Mouse (Mus musculus) kidney, postnatal 14 days (tissue): ENCODE data around the gene Iqschfp.

Experiments
- DNase-seq: peaks from one replicate; pipeline ENCODE4 v3.0.0; 2022; ENCODE audit warnings: mixed read lengths

Gene Iqschfp

GRCm38 (mm10) chr3:68372925-68373324 lies 480.9 kb downstream of the Iqschfp start:
- no peak for DNase-seq

GRCm38 (mm10) chr3:68375100-68375508 lies 483.1 kb downstream of the Iqschfp start:
- DNase-seq: no peak

GRCm38 (mm10) chr3:68377452-68378198 lies 485.6 kb downstream of the Iqschfp start:
- DNase-seq: no peak

GRCm38 (mm10) chr3:68378799-68379198 lies 486.8 kb downstream of the Iqschfp start:
- no peak for DNase-seq

GRCm38 (mm10) chr3:68379242-68379641 lies 487.2 kb downstream of the Iqschfp start:
- peak; percentile 39 for DNase-seq

- no peak for DNase-seq
Measured at GRCm38 (mm10) chr3:68383672-68384071, 491.6 kb downstream of the Iqschfp start.

GRCm38 (mm10) chr3:68385544-68385943 lies 493.5 kb downstream of the Iqschfp start:
- no peak for DNase-seq

- no peak for DNase-seq
Measured at GRCm38 (mm10) chr3:68388023-68388422, 496.0 kb downstream of the Iqschfp start.

GRCm38 (mm10) chr3:68393578-68393977 lies 501.5 kb downstream of the Iqschfp start:
- DNase-seq: no peak

- no peak for DNase-seq
Measured at GRCm38 (mm10) chr3:68398691-68399090, 506.7 kb downstream of the Iqschfp start.

GRCm38 (mm10) chr3:68400121-68400520 lies 508.1 kb downstream of the Iqschfp start:
- no peak for DNase-seq

- no peak for DNase-seq
Measured at GRCm38 (mm10) chr3:68403343-68403742, 511.3 kb downstream of the Iqschfp start.

- DNase-seq: no peak
Measured at GRCm38 (mm10) chr3:68403783-68404217, 511.8 kb downstream of the Iqschfp start.

GRCm38 (mm10) chr3:68405724-68406123 lies 513.7 kb downstream of the Iqschfp start:
- DNase-seq: no peak

- no peak for DNase-seq
Measured at GRCm38 (mm10) chr3:68412262-68412661, 520.2 kb downstream of the Iqschfp start.

GRCm38 (mm10) chr3:68419792-68420191 lies 527.8 kb downstream of the Iqschfp start:
- DNase-seq: no peak

GRCm38 (mm10) chr3:68420927-68421326 lies 528.9 kb downstream of the Iqschfp start:
- no peak for DNase-seq

- DNase-seq: no peak
Measured at GRCm38 (mm10) chr3:68421849-68422248, 529.8 kb downstream of the Iqschfp start.

- DNase-seq: no peak
Measured at GRCm38 (mm10) chr3:68428081-68428480, 536.0 kb downstream of the Iqschfp start.

- no peak for DNase-seq
Measured at GRCm38 (mm10) chr3:68434435-68434834, 542.4 kb downstream of the Iqschfp start.

GRCm38 (mm10) chr3:68434897-68435296 lies 542.9 kb downstream of the Iqschfp start:
- DNase-seq: no peak

- DNase-seq: no peak
Measured at GRCm38 (mm10) chr3:68448480-68448879, 556.4 kb downstream of the Iqschfp start.

- no peak for DNase-seq
Measured at GRCm38 (mm10) chr3:68451634-68452033, 559.6 kb downstream of the Iqschfp start.

- no peak for DNase-seq
Measured at GRCm38 (mm10) chr3:68453266-68453665, 561.2 kb downstream of the Iqschfp start.
